Mouse (Mus musculus) ovary, postnatal 14 days (tissue): ENCODE data around the gene Arcn1.

ENCODE experiments used
- DNase-seq: peaks from one replicate; pipeline ENCODE4 v3.0.0; 2022; ENCODE audit warnings: low spot score

Arcn1 gene

DNA sequence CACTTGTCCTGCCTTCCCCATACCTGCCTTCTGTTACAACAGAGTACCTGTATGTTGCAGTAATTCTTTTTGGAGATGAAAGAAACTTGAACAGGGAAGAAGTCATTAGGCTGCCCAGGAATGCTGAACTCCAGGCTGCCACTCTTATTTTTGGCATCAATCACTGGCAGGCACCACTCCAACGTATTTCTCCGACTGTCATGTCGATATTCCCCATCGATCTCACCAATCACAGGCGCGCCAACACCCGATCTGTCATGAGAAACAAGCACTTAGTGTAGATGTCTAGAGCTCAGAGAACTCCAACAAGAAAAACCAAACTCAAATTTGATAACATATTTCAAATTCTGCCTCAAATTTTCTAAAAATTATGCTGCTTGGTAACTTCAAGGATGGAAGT, 22.3 kb downstream of the Arcn1 start:
- DNase-seq, result no peak

DNA sequence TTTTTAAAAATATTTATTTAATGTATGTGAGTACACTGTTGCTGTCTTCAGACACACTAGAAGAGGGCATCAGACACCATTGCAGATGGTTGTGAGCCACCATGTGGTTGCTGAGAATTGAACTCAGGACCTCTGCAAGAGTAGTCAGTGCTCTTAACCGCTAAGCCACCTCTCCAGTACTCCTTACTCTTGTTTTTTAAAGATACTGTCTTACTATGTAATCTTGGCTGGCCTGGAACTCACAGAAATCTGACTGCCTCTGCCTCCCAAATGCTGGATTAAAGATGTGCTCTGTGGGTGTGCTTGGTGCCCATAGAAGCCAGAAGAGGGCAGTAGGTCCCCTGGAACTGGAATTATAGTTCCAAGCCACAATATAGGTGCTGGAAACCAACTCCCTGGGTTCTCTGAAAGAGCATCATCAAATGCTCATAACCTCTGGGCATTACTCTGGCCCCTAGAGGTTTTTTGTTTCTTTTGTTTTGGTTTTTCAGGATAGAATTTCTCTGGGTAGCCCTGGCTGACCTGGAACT, 26.9 kb downstream of the Arcn1 start:
- no peak for DNase-seq

DNA sequence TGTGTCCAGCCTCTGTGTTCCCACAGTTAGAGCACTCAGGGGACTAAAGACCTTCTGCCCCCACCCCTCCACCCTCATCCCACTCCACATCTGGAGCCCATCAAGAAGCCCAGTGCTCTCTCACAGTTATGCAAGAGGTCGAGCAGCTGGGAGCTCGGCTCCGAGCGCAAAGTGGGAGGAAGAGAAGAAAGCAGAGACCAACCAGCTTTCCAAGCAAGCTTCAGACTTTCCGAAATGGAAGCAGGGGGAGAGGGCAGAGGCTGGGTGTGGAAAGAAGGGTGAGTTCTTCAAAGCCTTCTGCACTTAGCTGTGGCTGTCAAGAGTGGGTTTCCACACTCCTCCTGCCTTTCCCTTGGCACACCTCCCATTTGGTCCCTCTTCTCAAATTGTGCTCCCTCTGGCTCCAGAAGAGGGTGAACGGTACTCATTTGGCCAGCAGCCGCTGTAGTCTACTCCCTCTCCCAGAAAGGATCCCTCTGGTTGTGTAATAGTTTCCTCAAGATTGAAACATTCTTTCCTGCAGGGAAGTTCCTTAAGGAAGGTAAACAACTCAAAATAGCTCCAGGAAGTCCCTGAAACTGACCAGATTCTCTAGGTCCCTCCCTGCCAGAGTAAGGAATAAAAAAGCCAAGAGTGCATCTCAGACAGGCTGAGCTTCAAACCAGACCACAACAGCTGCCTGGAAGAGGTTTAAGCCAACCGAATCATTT, 30.2 kb downstream of the Arcn1 start:
- DNase-seq, result peak; percentile 45

DNA sequence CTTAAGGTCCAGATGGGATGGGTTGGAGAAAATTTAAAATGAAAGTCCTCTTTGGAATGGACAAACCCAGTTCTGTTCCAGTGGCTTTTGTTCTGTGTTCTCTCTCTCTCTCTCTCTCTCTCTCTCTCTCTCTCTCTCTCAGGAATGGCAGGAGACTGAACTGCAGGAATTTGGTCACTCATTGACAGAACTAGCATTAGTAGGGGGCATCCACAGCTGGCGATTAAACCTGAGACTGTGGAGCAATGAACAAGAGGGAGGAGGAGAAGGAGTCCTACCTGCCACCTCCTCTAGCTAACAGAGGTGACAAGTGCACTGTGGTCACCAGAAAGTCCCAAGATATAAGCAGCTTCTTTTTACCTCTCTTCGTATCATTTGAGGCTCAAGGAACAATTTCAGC, 31.3 kb downstream of the Arcn1 start:
- no peak for DNase-seq

DNA sequence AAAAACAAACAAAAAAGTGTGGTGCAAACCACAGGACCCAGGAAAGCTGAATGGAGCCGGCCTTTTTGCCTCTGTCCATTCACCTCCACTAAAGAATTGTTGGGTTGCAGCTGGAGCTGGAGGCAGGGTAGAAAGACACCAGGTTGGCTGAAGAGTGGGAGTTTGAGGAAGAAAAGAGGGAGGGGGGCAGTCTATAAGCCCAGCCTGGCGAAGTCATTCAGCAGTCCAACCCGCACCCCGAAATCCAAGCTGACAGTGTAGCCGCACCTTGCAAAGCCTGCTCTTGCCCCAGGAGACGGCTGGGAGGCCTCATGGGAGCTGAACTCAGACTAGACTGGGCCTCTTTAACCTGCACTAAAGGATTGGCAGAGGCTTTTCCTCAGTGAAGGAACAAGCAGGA, 31.8 kb downstream of the Arcn1 start:
- no peak for DNase-seq

DNA sequence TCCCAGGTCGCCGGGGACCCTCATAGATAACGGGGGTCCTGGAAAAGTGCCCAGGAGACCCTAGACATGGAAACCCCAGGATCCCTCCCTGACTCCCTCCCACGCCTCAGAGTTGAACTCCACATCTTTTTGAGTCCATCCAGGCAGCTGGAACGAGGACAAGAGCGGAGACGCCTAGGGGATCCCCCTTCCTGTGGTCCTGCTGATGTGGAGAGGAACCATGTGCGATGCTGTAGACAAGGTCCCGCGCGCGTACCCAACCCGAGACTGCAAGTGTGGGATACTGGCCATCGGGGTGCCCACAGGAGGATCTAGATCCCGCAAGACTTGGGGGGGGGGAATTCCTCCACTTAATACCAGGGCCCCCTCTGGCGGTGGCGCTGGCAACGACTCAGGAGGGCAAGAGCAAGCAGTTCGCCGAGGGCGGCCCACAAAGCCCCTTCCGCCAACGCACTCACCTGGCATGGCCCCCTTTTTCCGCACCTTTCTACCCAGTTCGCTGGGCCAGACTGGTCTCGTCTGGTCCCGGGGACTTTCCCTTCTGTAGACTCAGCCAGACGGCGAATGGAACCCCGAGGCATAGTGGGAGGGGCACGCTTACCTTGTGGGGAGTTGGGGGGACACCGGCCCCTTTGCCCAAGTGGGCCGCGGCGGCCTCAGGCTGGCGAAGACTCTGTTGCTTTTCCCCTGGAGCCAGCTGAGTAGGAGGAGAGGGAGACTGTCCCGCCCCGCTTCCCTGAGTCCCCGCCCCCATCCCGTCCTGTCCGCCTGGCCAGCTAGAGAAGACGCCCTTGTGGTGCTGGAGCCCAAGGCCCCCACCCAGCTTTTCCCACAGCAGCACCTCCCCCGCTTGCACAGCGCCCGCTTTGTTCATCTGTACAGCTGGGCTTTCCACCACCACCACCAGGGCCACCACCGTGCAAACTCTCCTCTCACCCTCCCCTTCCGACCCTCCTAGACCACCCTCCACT, 32.8 kb downstream of the Arcn1 start, which contains the start of gene Phldb1:
TSS of gene Phldb1 (minus strand) at position 675 of the 971 bp plus-strand sequence.
- peak; percentile 58 for DNase-seq

DNA sequence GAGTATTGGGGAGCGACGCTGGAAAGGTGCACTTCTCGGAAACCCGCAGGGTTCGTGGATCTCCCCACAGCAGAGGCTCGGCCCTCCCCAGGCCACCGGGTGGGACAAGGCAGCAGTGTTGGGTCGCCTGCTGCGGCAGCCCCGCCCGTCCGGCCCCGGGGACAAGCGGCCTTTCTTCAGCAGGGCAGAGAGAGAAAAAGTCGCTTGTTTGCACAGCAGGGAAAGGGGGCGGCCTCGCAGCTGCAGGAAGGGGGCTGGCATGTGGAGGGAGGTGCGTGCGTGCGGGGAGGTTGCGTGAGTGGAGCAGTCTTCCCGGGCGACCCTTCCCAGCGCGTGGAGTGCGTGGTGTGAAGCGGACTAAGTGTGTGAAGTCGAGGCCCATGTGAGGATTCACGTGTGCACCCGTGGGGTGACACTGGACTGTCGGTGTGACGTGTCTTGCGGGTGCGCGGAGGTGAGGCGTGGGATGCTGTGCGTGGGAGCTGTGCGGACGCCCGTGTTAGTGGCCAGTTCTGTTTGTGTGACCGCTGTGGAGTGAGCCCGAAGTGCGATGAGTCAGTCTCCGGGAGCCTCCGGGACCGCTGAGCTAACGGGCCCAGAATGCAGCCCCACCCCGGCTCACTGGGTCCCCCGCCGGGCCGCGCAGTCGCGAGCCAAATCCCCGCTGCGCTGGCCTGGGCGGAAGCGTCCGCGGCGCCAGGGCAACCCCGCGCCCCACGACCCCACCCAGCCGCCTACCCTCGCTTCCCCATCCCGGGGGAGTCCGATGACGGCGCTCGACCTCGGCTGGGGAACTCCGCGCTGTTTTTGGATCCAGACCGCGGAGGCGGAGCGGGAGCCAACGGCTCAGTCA, 33.7 kb downstream of the Arcn1 start:
- DNase-seq, result peak; percentile 46

DNA sequence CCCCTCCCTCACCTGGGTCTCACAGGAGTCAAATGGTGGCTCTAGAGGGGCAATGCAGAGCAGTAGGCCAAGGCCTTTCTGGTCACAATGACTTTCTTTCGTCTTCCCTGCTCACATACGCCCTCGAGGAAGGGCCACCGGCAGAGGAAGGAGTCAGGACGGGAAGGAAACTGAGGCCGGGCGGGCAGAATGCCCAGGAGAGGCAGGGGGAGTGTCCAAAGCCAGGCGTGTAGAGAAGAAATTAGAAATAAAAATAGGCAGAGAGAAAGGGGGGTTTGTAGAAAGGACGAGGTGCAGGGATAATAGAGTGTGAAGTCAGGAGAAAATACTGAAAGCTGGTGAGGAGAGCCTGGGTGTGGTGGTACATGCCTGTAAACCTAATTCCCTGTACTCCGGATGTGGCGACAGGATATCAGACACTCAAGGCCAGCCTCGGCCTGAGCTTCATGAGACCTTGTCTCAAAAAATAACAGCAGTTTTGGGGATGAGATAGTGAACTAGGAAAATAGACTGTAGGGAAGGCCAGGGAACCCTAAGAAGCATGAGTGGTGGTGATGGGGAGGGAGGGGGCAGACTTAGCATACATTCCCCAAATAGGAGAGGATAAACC, 34.6 kb downstream of the Arcn1 start:
- DNase-seq, result no peak

DNA sequence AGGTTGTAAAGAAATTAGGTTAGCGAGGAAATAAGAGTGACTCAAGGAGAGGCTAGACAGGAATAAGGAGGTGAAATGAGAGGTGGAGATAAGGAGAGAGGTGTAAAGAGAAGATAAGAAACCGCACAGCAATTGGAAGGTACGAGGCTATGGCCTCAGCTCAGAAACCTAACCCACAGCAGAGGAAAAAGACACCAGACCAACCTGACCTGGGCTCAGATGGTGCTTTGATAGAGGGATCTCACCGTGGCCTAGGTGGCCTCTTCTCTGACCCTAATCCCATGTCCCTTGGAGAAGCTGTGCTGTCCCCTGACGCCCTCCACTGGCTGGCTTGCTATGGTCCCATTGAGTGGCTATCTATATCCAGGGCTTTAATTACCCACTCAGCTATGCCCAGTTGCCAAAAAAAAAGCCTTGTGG, 35.5 kb downstream of the Arcn1 start:
- no peak for DNase-seq

DNA sequence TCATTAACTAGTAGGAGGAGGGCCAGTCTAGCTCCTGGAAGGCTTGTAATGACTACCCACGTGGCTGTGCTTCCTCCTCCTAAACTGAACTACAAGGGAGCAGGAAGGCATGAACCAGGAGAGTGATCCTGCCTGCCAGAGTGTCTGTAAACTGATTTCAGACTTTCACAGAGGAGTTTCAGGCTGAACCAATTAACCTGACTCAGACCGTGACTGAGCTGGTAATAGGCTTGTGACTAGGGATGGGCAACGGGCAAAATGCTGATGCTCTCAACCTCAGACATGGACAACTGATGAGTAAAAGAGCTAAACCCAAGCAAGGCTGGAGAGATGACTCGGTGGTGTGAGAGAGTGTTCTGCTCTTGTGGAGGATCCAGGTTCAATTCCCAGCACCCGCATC, 40.2 kb downstream of the Arcn1 start:
- DNase-seq, result no peak

DNA sequence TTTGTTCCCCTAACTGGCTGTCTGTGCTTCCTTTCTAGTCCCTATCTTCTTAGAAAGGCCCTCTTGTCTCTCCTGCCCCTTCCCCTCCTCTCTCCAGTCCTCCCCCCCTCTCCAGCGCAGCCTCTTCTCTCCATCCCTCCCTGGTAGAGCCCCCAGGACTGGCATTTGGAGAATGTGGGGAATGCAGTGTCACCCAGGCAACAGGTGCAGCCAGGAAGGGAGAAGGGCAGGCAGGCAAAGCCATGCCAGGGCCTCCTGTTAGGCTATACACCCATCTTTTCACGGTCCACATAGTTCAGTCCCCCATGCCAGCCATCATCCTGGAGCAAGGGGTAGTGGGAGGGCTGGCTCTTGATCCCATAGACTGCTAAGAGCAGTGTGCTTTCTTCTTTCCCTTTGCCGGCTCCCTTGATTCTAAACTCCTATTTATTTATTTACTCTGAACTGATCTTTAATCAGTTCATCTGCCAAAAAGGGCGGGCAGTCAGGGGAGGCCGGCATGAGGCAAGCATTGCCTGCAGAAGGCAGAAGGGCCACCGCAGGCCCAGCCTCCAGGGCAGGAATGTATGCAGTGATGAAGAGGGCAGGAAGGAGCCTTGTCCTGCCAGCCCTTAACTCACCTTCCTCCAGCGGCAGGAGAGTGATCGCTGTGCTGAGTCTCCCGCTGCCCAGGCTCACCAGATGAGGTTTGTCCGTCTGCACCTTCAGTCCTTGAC, 41.1 kb downstream of the Arcn1 start:
- no peak for DNase-seq

DNA sequence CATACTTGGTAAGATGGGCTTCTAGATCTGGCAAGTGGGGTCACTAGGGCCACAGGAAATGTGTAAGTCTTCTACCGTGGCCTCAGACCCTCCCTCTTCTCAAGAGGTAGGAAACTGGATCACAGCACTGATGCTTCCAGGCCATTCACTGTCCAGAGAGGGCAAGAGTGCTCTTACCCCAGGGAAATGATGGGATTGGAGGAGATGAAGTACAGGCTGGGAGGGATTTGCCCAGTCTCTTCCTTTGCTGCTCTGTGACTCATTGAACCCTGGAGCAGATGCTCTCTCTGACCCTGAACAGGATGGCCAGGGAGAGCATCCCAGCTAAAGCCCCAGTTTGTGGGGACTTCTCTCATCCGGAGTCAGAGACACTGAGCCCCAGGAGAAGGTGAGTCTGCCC, 43.0 kb downstream of the Arcn1 start:
- no peak for DNase-seq

DNA sequence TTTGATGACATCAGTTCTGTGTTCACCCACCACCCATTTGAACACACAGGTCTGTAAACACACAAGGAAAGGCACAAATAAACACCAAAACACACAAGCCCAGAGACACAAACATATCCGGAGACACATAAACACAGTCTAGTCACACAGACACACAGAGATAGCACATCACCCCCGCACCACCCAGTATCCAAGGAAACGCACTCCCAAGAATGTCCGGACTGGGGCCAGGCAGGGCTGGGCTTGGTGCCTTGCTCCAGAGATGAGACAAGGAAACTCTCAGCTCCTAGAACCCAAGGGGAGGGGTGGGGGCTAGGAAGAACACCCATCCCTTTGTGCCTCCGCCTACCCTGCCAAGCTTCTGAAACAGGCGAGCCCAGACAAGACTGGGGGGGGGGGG, 43.4 kb downstream of the Arcn1 start:
- no peak for DNase-seq

DNA sequence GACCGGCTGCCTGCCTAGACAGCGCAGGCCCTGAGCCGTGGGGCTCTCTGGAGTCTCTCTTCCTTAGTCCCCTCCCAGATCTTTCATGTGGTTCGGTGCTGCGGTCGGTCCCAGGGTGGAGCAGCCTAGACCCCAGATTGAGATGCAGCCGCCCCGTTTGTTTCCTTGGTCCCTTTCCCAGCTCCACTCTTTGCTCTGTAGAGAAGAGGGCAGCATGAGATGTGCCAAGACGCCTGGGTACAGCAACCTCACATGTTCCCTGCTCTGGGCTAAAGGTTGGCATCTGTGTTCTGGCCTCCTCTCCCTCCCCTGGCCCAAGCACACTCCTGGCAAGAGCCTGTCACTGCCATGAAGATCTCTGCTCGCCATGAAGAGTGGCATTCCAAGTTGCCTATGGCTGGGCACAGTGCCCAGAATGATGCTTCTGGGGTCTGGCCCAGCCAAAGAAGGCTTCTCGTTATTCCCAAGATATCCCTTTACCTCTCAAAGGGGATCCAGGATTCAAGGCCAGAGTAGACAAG, 44.1 kb downstream of the Arcn1 start:
- DNase-seq, result no peak

DNA sequence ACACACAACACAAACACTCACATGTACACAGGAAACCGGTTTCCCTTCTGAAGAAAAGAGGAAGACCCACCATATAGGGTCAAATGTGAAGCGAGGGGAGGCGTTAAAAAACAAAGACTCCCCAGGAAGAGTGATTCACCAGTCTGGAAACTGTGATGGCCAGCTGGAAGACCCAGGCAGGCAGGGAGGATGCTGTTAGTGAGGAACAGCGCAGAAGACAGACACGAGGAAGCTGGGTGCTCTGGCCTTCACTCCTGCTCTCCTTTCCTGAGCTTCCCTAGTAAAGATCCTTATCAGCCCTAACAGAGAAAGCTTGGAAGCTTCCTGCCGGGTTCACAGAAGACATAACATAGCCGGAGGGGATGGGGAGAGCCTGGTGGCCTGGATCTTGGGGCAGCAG, 44.6 kb downstream of the Arcn1 start:
- no peak for DNase-seq

DNA sequence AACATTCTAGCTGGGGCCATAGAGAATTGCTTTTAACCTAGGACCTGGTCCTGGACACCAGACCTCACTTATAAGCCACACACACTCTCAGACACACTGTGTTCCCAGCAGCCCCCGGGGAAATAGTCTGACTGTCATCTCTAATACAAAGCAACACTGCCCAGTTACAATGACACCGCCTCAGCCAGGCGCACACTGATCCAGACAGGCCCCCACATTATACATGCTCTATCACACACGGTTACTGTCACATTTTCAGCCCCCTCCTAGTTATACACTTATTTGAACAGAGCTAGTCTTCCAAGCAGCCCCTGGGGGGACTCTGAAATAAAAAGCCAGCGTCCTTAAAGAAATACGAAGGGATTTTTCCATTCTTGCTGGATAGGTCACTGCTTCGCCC, 45.1 kb downstream of the Arcn1 start:
- DNase-seq, result no peak

DNA sequence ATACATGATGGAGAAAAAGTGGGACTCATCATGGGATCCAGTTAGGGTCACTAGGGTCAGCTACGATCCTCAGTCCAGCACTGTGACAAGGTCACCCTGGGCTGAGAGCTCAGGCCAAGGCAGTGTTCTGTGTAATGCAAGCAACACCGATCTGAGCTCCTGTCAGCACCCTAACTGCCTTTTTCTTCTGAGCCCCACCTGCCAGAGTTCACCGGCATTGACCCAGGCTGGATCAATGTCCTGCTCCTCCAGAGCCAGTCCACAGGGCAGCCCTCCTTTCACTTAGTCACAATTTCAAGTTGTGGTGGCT, 45.8 kb downstream of the Arcn1 start:
- DNase-seq, result no peak

DNA sequence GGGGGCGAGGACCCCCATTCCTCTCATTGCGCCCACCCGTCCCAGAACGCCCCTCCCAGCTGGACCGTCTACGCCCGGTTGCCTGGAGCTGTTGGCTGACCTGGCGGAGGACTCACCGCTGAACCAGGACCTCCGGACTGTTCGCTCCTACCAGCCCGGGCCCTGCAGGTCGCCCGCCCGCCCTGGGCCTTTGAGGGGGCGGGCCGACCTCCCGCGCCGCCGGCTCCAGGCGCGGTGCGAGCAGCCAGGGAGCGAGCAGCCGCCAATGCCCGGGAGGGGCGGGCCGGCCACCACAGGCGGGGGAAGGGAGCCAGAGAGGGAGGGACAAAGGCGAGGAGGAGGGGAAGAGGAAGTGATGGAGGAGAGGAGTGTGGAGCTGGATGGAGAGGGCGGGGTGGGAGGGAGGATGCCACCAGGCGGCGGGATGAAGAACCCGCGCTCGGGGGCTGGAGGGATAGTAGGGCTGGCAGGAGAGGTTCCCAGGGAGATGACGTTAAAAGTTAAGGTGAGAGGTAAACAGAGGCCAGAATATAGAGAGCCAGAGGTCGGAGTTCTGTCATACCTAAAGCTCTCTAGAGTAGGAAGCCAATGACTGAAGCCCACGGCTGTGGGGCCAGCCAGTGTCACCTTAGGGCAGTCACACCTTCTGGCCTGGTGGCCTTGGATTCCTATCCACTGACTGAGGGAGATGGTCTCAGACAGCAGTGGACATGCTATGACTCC, 46.3 kb downstream of the Arcn1 start:
- peak; percentile 82 for DNase-seq

DNA sequence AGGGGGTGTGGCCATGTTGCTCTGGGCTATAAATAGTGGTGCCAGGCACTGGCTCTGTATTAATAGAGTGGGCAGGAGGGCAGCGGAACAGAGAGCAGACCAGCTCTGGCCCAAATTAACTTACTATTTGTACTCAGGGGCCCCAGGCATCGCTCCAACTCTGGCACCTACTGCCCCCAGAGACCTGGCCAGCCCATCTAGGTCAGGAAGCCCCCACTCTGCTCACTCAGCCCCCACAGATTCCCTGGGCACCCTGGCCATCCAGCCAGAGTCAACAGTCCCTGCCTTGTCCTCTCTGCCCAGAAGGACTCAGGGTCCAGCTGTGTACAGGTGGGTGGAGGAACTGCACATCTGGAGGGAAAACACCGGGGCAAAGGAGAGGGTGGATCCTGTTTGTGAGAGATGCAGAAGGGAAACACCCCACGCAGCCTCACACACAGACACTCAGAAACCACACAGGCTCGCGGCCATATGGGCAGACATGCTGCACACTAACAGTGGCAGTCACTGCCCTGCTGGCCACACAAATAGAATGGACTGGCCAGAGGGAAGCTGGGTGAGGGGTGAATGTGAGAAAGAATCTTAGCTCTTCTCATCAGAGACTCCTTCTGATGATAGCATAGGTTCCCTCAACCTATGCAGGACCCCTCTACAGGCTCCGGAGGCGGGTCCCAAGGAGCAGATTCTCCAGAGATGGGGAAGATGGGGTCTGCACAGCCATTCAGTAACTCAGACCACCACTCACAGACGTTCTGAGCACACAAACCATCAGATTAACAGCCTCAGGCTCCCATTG, 47.1 kb downstream of the Arcn1 start:
- no peak for DNase-seq
